Mouse (Mus musculus): ENCODE measurements around the gene C130073F10Rik.
"Not testable (repeated sequence)": the region's sequence is repeated elsewhere in the genome, so short reads cannot be mapped to it uniquely, and the experiment has no call there.

C130073F10Rik gene

GRCm38 (mm10) chr4:101893656-101894420 lies at the start of gene C130073F10Rik:
TSS of gene C130073F10Rik (minus strand) at chr4:101893789.
- no peak for ATAC-seq (ENCODE audit: low TSS enrichment)

- ATAC-seq (ENCODE audit: low TSS enrichment) = not testable (repeated sequence)
These were observed 46.5 kb upstream of the C130073F10Rik start, which contains the start of gene Gm12794 for GRCm38 (mm10) chr4:101940107-101940506. TSS of gene Gm12794 (plus strand) at chr4:101940407.

GRCm38 (mm10) chr4:101908821-101909220 lies 15.2 kb upstream of the C130073F10Rik start, which contains the start of gene Gm12800:
TSS of gene Gm12800 (plus strand) at chr4:101909121.
- not testable (repeated sequence) for ATAC-seq (ENCODE audit: low TSS enrichment)

- no peak for ATAC-seq (ENCODE audit: low TSS enrichment)
These were observed 4.2 kb downstream of the C130073F10Rik start for GRCm38 (mm10) chr4:101889377-101889776.

GRCm38 (mm10) chr4:101883641-101884040 lies 9.9 kb downstream of the C130073F10Rik start:
- ATAC-seq (ENCODE audit: low TSS enrichment) = no peak

- ATAC-seq (ENCODE audit: low TSS enrichment) = not testable (repeated sequence)
These were observed 17.9 kb downstream of the C130073F10Rik start for GRCm38 (mm10) chr4:101875687-101876086.

GRCm38 (mm10) chr4:101872031-101872430 lies 21.6 kb downstream of the C130073F10Rik start:
- not testable (repeated sequence) for ATAC-seq (ENCODE audit: low TSS enrichment)

GRCm38 (mm10) chr4:101862289-101862688 lies 31.3 kb downstream of the C130073F10Rik start:
- ATAC-seq (ENCODE audit: low TSS enrichment) = no peak

- ATAC-seq (ENCODE audit: low TSS enrichment) = peak; percentile 72; the same call in 1 of the 2 replicates
These were observed 32.7 kb downstream of the C130073F10Rik start for GRCm38 (mm10) chr4:101860873-101861272.

- no peak for ATAC-seq (ENCODE audit: low TSS enrichment)
These were observed 42.7 kb downstream of the C130073F10Rik start for GRCm38 (mm10) chr4:101850908-101851307.

GRCm38 (mm10) chr4:101843923-101844322 lies 49.7 kb downstream of the C130073F10Rik start, which contains the start of gene B020004J07Rik:
TSS of gene B020004J07Rik (minus strand) at chr4:101844023.
- ATAC-seq (ENCODE audit: low TSS enrichment) = not testable (repeated sequence)

Measured in frontal cortex, adult (tissue).